Mouse (Mus musculus): Measurements from ENCODE around the gene Sbpl. TPM values are rescaled to one million over a fixed set of nuclear protein-coding genes. Genes with fewer than 3 reads are reported as not detected.
"Not testable (repeated sequence)": the region's sequence is repeated elsewhere in the genome, so short reads cannot be mapped to it uniquely, and the experiment has no call there.

Sbpl gene
- total RNA-seq, 2 experiments from 2014 or later: not detected

DNA sequence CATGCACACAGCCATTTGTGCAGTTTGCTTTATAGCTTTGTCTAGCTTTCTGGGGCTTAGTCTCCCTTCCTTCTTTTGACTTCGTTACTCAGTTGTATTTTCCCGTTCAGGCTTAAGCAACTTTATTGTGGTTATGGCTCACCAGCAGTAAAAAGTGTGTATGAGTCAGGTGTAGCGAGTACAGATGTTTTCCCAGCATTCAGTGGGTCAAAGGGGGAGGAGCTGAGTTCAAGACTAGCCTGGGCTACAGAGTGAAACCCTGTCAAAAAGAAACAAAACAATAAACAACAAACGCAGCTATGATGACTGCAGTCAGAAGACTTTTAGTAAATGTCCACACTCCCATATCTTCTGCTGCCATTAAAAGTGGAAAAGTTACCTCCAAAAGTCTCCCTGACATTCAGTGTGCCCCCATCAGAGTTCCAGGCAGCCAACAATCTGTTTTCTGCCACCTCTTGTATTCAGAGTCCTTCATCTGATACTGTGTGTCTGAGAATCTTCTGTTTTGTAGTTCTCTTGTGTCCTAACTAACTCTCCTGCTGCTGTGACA, 6.6 kb upstream of the Sbpl start:
- no peak for ATAC-seq (replicated peaks; ENCODE audit: poor library complexity)

DNA sequence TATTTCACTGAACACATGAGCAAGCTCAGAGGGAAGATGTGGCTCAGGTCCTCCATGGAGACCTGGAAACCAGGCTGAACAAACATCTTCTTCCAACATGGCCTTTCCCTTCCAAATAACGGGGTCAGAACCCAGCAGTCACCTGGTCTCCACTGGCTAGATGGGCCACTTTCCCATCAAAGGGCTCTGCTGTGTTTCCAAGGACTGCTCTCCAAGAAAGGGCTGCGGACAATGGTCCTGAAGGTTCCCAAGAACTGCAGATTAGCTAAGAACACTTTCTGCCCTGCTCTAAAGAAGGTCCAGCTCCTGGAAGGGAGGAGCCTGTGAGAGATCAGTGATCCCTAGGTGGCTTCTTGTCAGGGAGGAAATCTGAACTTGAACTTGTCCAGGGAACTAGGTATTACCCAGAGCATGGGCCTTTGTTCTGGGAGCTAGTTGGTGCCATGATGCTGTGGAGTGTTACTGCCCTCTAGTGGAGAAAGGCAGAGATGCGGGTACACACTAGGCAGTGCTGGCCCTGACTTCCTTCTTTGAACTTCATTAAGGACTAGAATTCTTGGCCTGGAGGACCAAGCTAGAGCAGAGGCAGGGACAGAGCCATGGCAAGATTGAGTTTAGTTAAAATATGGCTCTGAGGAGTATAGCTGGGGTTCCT, 5.1 kb upstream of the Sbpl start:
- ATAC-seq (replicated peaks; ENCODE audit: poor library complexity): peak; percentile 99

DNA sequence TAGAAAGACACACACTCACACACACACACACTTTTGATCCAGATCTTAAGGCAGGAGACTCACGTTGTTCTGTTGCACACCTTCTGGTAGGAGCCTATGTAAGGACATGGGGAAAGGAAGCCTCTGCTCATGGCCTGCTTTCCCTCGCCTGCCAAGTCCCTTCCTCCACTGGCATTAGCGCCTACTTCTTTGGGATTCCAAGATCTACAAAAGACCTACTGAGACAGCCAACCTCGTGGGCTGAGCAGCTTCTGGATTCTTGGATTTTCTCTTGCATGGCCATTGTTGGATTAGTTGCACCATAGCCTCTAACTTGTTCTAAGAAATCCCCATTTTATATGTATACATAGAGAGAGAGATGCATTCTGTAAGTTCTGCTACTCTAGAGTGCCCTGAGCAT, 4.2 kb downstream of the Sbpl start:
- not testable (repeated sequence) for ATAC-seq (replicated peaks; ENCODE audit: poor library complexity)

DNA sequence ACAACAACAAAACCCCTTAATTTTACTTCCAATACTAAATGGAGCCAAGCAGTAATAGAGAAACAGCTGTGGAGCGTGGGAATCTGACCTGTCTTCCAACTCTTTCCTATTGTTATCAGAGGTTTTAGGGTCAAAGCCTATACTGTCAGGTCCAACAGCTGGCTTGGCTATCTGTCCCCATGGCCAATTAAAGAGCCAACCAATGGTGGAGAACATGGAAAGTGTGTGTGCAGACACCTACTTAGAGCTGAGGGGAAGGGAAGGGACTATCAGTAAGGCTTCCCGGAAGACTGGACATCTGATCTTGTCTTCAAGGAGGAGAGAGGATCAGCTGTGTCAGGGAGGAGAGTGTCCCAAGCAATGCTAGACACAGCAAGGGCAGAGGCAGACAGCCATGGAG, 6.0 kb downstream of the Sbpl start:
- ATAC-seq (replicated peaks; ENCODE audit: poor library complexity): no peak

DNA sequence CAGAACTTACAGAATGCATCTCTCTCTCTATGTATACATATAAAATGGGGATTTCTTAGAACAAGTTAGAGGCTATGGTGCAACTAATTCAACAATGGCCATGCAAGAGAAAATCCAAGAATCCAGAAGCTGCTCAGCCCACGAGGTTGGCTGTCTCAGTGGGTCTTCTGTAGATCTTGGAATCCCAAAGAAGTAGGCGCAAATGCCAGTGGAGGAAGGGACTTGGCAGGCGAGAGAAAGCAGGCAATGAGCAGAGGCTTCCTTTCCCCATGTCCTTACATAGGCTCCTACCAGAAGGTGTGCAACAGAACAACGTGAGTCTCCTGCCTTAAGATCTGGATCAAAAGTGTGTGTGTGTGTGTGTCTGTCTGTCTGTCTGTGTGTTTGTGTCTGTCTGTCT, 7.6 kb downstream of the Sbpl start:
- not testable (repeated sequence) for ATAC-seq (replicated peaks; ENCODE audit: poor library complexity)

DNA sequence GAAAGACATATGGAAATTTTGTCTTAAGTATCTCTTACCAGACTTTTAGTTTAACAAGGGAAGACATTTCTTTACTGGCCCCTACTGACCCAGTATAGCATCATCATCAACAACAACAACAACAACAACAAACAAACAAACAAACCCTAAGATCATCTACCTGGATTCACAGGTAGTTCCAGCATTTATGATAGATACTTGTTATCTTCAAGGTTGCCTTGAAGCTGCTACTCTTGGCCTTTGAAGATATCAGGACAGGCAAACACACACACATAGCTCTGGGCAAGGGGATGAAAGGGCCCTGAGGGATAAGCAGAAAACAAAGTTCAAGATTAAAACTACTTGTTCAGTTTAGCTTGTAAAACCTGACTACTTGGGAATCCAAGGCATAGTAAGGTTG, 13.7 kb downstream of the Sbpl start, which contains the start of gene Sbp:
Sbp (plus strand) TSS at position 301 of the 400 bp plus-strand sequence.
- ATAC-seq (replicated peaks; ENCODE audit: poor library complexity): no peak

DNA sequence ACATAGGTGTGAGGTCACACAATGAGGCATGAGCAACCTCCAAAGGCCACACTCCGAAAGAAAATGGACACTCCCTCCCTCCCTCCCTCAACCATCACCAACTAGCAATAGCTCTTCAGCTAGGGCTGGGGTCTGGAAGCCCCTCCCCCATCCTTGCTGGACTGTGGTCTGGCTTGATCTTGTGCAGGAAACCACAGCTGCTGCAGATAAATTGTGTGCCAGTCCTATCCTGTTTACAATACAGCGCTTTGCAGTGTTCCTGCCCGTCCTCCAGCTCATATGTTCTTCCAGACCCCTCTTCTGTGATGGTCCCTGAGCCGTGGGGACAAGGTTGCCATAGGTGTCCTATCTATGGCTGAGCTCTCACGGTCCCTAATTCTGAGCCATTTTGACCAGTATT, 23.9 kb downstream of the Sbpl start:
- ATAC-seq (replicated peaks; ENCODE audit: poor library complexity): 0 out of 2 replicates have a peak, but pooled peaks have one; percentile 4

DNA sequence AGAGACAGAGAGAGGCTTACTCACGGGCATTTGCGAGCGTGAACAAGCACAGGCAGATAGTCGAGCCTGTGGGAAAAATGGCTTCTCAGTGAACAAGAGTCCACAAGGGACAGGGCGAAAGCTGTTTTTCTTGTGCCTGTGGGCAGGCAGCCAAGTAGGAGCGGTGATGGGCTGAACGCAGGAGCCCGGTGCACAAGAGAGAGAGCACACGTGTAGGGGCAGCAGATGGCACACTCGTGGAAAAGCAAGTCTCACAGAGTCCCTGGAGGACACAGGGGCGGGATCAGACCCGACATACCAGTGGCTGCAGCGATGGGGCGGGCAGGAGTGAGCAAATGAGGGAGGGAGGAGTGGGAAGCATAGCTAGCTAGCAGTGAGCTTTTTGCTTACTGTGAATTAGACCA, 30.0 kb downstream of the Sbpl start:
- ATAC-seq (replicated peaks; ENCODE audit: poor library complexity): peak; percentile 59

DNA sequence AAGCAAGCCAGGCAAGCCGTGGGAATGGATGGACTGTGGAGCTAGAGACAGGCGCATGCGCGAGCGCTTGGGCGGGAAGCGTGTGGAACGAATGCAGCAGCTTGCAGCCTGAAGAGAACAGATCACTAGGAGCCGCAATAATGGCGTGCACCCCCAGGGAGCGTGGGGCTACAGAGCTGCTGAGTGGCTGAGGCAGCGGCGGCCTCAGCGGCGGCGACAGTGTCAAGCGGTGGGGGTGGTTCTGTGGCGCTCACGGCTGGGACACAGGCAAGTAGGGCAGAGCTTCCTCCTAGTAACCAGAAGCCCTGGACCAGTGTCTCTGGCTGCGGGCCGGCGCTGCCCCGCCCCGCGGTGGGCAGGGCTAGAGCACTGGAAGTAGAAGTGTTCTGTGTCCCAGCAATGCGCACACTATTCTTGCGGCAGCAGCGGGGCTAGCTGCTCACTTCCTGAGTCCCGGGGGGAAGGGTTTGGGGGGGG, 30.5 kb downstream of the Sbpl start:
- peak; percentile 96 for ATAC-seq (replicated peaks; ENCODE audit: poor library complexity)

DNA sequence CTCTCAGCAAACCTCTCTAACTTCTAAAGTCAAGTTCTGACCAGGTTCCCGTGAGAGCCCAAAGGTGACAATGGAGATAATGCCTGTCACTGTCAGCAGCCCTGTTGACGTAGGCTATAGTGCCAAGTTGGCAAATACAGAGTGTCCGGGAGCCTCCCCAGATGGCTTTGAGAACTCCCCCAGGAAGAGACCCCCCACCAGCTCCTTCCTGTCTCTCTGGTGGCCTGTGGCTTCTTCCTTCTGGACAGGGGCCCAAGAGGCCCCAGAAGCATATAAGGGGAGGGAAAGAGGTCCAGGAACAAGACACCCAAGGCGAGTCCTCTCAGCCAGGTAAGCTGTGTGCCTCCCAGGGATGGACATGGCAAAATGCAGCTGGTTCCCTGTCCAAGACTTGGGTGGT, 37.9 kb downstream of the Sbpl start, which contains the start of gene Dcpp3:
Dcpp3 (plus strand) TSS at position 301 of the 400 bp plus-strand sequence.
- ATAC-seq (replicated peaks; ENCODE audit: poor library complexity): not testable (repeated sequence)

Other genes with a start within 250 kb of the Sbpl start
- gene 1520401A03Rik, start 232.5 kb downstream of the Sbpl start, total RNA-seq (2015): not detected in 2 replicates
- not detected in 2 replicates for gene 1520401A03Rik, start 232.5 kb downstream of the Sbpl start, total RNA-seq (2017)
- gene Pkmyt1, start 228.9 kb downstream of the Sbpl start, total RNA-seq (2015): 34.5 and 36.9 TPM in 2 replicates
- gene Pkmyt1, start 228.9 kb downstream of the Sbpl start, total RNA-seq (2017): 17.3 and 20.5 TPM in 2 replicates
- gene Paqr4, start 214.4 kb downstream of the Sbpl start, total RNA-seq (2015): 1.3 and 1.6 TPM in 2 replicates
- 1.9 and 2.4 TPM in 2 replicates for gene Paqr4, start 214.4 kb downstream of the Sbpl start, total RNA-seq (2017)
- gene Kremen2, start 209.4 kb downstream of the Sbpl start, total RNA-seq (2015): 0.05 TPM in 1 of 2 replicates, not detected in the other
- gene Kremen2, start 209.4 kb downstream of the Sbpl start, total RNA-seq (2017): not detected in 2 replicates
- 4.7 and 5.1 TPM in 2 replicates for gene Flywch1, start 183.7 kb downstream of the Sbpl start, total RNA-seq (2015)
- 9.9 and 10.6 TPM in 2 replicates for gene Flywch1, start 183.7 kb downstream of the Sbpl start, total RNA-seq (2017)
- 1.1 and 3.3 TPM in 2 replicates for gene Flywch2, start 169.2 kb downstream of the Sbpl start, total RNA-seq (2015)
- not detected in 2 replicates for gene Flywch2, start 169.2 kb downstream of the Sbpl start, total RNA-seq (2017)
- gene Srrm2, start 164.7 kb downstream of the Sbpl start, total RNA-seq (2015): 298 and 382 TPM in 2 replicates
- gene Srrm2, start 164.7 kb downstream of the Sbpl start, total RNA-seq (2017): 96.7 and 109 TPM in 2 replicates
- gene Elob, start 126.1 kb downstream of the Sbpl start, total RNA-seq (2015): 262 and 312 TPM in 2 replicates
- 108 and 112 TPM in 2 replicates for gene Elob, start 126.1 kb downstream of the Sbpl start, total RNA-seq (2017)
- gene Prss33, start 119.2 kb downstream of the Sbpl start, total RNA-seq (2015): not detected in 2 replicates
- gene Prss33, start 119.2 kb downstream of the Sbpl start, total RNA-seq (2017): not detected in 2 replicates
- gene Prss32, start 111.4 kb downstream of the Sbpl start, total RNA-seq (2015): not detected in 2 replicates
- not detected in 2 replicates for gene Prss32, start 111.4 kb downstream of the Sbpl start, total RNA-seq (2017)
- 0.35 TPM in 1 of 2 replicates, not detected in the other for gene Prss41, start 111.1 kb downstream of the Sbpl start, total RNA-seq (2015)
- not detected in 2 replicates for gene Prss41, start 111.1 kb downstream of the Sbpl start, total RNA-seq (2017)
- not detected in 2 replicates for gene Prss21, start 87.2 kb downstream of the Sbpl start, total RNA-seq (2015)
- gene Prss21, start 87.2 kb downstream of the Sbpl start, total RNA-seq (2017): not detected in 2 replicates
- not detected in 2 replicates for gene Dcpp1, start 74.4 kb downstream of the Sbpl start, total RNA-seq (2015)
- gene Dcpp1, start 74.4 kb downstream of the Sbpl start, total RNA-seq (2017): not detected in 2 replicates
- not detected in 2 replicates for gene Dcpp2, start 74.4 kb downstream of the Sbpl start, total RNA-seq (2015)
- gene Dcpp2, start 74.4 kb downstream of the Sbpl start, total RNA-seq (2017): not detected in 2 replicates
- not detected in 2 replicates for gene Dcpp3, start 37.8 kb downstream of the Sbpl start, total RNA-seq (2015)
- not detected in 2 replicates for gene Dcpp3, start 37.8 kb downstream of the Sbpl start, total RNA-seq (2017)
- gene Sbp, start 13.6 kb downstream of the Sbpl start, total RNA-seq (2015): not detected in 2 replicates
- not detected in 2 replicates for gene Sbp, start 13.6 kb downstream of the Sbpl start, total RNA-seq (2017)
- 0.22 and 0.27 TPM in 2 replicates for gene Prss30, start 25.3 kb upstream of the Sbpl start, total RNA-seq (2015)
- not detected in 2 replicates for gene Prss30, start 25.3 kb upstream of the Sbpl start, total RNA-seq (2017)
- not detected in 2 replicates for gene Prss22, start 42.8 kb upstream of the Sbpl start, total RNA-seq (2015)
- not detected in 2 replicates for gene Prss22, start 42.8 kb upstream of the Sbpl start, total RNA-seq (2017)
- not detected in 2 replicates for gene Prss27, start 82.9 kb upstream of the Sbpl start, total RNA-seq (2015)
- not detected in 2 replicates for gene Prss27, start 82.9 kb upstream of the Sbpl start, total RNA-seq (2017)
- 15.5 and 17.1 TPM in 2 replicates for gene Kctd5, start 118.2 kb upstream of the Sbpl start, total RNA-seq (2015)
- 19.5 and 21.0 TPM in 2 replicates for gene Kctd5, start 118.2 kb upstream of the Sbpl start, total RNA-seq (2017)
- gene Pdpk1, start 195.7 kb upstream of the Sbpl start, total RNA-seq (2015): 33.3 and 36.3 TPM in 2 replicates
- gene Pdpk1, start 195.7 kb upstream of the Sbpl start, total RNA-seq (2017): 41.1 and 49.5 TPM in 2 replicates
- gene Amdhd2, start 208.5 kb upstream of the Sbpl start, total RNA-seq (2015): 21.9 and 33.7 TPM in 2 replicates
- 65.1 and 65.5 TPM in 2 replicates for gene Amdhd2, start 208.5 kb upstream of the Sbpl start, total RNA-seq (2017)
- 405 and 437 TPM in 2 replicates for gene Atp6v0c, start 214.4 kb upstream of the Sbpl start, total RNA-seq (2015)
- 109 and 145 TPM in 2 replicates for gene Atp6v0c, start 214.4 kb upstream of the Sbpl start, total RNA-seq (2017)